Mouse (Mus musculus): Measurements from ENCODE around the gene Gm16253. TPM values are rescaled to one million over a fixed set of nuclear protein-coding genes. Genes with fewer than 3 reads are reported as not detected.

The Gm16253 gene
- total RNA-seq (2022), result 1 to 10 TPM in 3 of 4 experiments, not detected in 1; 1.2 to 1.5 (median 1.2) TPM

DNA sequence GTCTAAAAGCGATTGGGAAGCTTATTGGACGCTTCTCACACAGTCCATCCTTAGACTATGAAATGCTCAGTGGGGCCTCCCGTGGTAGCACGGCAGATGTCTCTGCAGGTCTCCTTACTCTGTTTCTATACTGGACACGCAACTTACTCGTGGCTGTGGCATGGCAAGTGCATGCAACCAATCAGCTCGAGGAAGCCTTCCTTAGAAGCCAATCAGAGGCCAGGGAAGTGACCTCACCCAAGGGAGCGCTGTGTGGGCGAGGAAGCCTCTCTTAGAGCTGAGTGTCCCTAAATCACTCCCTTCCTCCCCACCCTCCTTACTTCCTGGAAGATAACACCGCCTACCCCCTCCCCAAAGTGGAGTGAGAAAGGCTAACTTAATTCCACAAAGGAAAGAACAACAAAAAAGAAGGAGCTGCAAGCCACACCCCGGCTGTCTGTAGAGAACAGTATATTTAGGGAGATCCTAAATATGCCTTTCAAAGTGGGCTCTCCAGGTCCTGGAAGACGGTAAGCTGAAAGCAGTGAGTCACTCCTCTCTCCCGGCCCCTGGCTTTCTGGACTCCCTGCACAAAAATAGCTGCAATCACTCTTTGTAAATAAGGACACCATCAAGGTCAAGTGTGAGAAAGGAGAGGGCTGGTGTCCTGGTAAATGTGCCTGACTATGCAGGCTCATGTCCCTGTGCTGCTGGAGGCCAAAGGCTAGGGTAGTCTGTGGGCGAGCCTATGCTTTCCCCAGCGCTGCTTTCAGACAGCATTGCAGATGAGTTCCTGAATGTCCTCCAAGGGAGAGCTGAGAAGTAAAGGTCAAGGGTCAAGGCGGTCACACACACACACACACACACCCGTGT is at the start of gene Gm16253:
TSS of gene Gm16253 (plus strand) at position 295 of the 852 bp plus-strand sequence.
- peak; percentile 93 to 94 for DNase-seq (ENCODE audit: low spot score in 2 of 2)

DNA sequence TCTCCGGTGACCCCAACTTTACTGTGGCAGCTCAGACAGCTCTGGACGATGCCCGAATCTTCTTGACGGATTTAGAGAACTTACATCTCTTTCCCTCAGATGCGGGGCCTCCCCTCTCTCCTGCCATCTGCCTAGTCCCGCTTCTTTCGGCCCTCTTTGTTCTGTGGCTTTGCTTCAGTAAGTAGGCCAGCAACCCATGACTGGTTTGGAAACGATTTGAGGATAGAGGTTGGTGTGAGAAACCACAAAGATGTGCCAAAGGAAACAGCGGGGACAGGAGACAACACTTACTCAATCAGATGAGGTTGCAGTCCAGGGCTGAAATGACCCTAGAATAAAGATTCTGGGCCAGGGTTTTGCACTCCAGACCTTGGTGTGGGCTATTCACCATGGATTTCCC is 48.3 kb upstream of the Gm16253 start:
- DNase-seq (ENCODE audit: low spot score in 2 of 2), result no peak

DNA sequence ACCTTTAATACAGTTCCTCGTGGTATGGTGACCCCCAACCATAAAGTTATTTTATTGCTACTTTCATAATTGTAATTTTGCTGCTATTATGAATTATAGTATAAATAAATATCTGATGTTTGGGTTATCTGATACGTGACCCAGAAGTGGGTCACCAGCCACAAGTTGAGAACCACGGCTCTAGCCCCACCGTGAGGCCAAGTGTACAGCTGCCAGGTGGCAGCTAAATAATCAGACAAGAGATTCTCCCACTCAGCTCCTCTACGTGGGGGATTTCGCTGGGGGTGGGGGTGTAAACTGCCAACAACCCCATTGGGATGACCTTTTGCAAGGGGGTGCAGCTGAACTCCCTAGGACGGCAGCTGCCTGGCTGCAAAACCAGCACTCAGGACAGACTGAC is 44.7 kb upstream of the Gm16253 start:
- no peak for DNase-seq (ENCODE audit: low spot score in 2 of 2)

DNA sequence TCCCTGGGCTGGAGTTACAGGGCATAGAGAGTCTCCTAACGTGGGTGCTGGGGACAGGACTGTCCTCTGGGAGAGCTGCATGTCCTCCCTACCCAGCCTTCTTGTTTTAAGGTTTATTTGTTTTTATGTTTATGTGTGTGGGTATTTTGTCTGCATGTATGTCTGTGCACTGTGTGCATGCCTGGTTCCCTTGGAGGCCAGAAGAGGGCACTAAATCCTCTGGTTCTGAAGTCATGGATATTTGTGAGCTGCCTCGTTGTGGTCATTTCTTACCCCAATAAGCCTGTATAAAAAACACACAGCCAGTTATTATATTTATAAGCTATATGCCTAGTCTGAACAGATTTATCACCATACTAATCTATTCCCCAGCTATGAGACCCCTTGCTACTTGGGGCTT is 42.5 kb upstream of the Gm16253 start:
- DNase-seq (ENCODE audit: low spot score in 2 of 2), result no peak

DNA sequence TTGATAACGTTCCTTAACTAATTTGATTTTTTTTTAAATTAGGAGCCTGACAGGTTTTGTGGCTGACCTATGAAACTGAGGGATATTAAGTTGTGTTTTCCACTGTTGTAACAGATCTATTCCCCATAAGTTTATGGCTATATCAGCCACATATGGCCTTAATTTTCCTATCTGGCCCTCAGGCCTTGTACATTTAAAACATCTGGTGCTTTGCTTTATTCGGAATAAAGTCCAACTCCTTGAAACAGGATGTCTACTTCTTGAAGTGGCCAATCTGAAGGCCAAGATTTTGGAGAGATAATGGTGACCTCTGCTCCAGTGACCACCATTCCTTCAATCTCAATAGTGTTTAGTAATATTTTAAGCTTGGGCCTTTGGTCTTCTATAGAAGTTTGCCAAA is 37.5 kb upstream of the Gm16253 start:
- no peak for DNase-seq (ENCODE audit: low spot score in 2 of 2)

DNA sequence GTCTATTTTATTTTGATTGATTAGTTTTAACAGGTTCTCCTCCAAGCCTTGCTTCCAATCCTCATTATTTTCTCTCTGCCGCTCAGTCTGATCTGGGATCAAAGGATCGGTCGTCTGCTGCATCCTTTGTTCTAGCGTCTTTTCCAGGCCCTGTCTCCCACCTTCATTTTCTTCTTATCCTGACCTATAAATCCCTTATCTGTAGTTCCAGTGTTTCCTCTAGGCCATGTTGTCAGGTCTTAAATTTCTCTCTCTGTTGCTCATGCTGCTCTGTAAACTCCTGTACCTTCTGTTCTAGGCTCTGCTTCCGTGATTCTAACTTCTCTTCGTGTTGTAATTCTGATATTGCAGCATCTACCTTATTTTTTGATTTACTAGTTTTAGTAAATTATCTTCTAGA is 36.0 kb upstream of the Gm16253 start:
- DNase-seq (ENCODE audit: low spot score in 2 of 2), result no peak

DNA sequence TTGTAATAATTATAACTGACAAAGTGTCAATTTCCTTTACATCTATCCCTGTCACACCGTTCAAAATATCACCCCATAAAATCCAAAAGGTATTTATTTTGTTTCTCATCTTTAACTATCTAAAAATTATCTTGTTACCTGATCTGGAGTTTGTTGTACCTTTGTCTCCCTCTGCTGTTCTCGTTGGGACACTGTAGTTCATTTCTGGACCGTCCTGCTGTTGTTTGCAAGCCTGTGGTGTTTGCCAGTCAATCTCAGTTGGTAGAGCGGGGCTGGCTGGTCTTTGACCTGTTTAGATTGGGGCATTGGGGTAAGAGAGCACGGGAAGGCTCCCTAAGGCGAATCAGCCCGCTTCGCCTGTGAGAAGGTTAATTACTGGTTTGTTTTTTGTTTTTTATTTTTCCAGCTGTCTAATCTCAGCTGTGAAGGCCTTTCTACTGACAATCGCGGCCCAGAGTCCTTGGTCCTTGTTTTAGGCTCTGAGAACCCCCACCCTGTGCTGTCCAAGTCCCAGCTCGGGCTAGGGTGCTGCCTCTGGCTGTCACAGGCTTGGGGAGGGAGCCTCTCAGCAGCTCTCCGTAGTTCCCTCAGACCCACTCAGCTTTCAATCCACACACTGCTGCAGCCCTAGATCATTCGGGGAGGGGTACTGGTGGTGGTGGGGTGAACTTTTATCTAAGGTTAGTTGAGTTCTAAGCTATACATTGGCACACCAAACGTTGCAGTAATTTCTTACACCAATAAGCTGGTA is 35.3 kb upstream of the Gm16253 start:
- DNase-seq (ENCODE audit: low spot score in 2 of 2), result no peak

DNA sequence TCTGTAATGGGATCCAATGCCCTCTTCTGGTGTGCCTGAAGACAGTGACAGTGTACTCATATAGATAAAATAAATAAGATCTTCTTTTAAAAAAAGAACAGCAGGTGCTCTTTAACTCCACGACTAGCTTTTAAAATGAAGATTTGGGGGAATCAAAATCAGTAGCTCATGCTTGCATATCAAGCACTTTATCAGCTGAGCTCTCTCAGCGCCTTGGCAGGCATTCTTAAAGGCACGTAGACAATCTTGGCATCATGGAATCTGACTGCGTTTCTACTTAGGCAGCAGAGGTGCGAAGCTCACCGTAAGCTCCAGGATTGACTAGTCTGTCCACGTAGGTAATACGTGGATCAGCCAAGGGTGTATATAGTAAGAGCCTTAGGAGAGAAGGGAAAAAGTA is 34.2 kb upstream of the Gm16253 start:
- no peak for DNase-seq (ENCODE audit: low spot score in 2 of 2)

DNA sequence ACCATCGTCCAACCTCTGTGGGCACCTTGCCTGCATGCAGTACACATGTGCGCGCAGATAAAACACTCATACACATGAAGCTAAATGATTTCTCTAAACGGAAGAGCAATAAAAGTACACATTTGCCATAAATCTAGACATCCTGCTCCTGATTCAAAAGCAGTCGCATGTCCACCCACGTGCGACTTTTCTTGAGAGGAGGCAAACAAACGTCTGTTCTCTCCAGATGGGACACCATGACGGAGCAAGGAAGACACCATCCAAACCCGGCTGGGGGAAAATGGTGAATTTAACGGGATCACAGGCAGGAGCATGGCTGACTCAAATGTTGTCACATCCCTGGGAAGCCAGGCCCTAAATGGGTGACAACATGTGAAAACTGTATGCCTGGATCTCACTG is 33.4 kb upstream of the Gm16253 start:
- DNase-seq (ENCODE audit: low spot score in 2 of 2), result no peak

DNA sequence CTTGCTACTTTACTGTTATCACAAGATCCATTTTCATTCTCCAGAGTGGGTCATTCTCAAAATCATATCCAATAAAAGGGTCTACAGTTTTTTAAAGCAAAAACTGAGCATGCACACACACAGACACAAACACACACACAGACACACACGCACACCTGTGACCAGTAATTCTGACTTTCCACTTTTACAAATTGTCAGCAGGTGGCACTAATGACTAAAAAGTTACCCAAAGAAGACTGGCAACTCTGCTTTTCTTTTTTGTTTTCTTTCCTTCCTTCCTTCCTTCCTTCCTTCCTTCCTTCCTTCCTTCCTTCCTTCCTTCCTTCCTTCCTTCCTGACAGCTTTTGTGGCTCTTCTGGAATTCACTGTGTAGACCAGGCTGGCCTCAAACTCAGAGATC is 31.2 kb upstream of the Gm16253 start:
- DNase-seq (ENCODE audit: low spot score in 2 of 2), result no peak

DNA sequence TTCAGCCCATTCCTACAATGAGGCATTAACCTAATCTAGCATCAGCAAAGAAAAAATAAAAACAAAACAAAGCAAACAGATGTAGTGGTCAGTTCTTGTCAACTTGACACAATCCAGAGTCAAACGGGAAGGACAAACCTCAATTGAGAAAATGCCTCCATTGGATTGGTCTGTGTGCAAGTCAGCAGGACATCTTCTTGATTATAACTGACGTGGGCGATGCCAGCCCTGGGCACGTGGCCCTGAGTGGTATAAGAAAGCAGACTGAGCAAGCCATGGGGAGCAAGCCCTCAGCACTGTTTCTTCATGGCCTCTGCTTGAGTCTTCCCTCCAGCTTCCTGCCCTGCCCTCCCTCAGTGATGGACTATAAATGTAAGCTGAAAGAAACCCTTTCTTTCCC is 29.9 kb upstream of the Gm16253 start:
- no peak for DNase-seq (ENCODE audit: low spot score in 2 of 2)

DNA sequence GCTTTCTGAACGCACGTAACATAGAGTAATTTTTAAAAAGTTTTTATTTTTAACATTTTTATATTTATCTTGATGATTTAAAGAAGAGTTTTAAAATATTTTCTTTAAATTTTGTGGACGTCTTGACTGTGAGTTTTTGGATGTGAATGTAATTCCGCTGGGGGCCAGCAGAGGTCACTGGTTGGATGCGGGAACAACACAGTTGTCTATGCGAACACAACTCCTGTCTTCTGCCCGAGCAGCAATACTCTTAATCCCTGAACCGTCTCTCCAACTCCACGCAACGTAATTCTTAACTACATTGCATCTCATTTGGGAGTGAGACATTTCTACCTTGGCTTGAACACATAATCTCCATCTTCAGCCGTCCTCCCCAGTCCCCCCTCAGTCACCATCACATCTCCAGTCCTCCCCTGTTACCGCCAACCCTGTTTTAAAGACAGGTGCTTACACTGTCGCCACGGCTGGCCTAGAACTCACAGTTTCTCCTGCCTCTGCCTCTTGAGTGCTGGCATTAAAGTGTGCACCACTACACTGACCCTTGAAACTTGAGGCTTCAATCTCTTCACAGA is 29.3 kb upstream of the Gm16253 start:
- DNase-seq (ENCODE audit: low spot score in 2 of 2), result peak in 1 of 2 experiments; percentile 66

DNA sequence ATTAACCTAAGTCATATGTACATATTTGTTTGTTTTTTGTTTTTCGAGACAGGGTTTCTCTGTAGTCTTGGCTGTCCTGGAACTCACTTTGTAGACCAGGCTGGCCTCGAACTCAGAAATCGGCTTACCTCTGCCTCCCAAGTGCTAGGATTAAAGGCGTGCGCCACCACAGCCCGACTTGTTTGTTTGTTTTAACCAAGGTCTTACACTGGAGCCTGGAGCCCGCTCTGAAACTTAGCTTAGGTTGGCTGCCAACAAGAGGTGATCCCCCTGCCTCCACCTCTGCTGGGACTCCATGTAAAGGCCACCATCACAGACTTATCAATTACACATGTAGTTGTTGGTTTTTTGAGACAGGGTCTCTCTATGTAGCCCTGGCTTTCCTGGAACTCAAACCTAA is 28.0 kb upstream of the Gm16253 start:
- no peak for DNase-seq (ENCODE audit: low spot score in 2 of 2)

DNA sequence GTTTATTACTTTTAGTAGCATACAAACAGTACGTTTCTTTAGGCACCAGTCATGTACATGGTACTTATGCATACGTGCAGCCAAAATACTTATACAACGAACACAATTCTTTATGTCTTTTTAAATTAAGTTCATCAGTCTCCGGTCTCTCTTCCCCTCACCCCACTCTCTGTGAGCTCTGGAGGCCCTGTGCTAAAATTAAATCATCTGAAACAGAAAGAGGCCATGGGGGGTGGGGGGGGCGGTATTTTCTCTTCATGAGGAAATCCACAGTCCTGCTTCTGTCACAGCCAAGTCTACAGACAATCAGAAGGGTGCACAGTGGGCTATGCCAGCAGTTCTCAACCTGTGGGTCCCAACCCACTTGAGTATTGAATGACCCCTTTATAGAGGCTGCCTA is 27.4 kb upstream of the Gm16253 start:
- no peak for DNase-seq (ENCODE audit: low spot score in 2 of 2)

DNA sequence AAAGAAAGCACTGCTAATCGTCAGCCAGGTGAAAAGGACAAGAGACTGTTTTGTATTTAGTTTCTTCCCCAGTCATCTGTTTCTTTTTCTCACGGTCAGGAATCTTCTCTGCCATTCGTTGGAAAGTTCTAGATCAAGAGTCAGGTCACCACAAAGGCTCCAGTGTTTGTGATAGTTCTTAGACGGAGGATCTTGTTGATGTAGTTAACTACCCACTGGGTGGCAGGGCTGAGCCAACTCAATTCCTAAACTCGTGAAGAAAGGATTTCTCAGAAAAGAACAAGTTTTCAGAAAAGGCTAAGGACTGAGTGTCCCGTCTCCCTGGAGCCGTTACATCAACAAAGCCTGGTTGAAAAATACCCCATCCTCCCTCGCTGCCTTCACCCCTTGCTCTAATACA is 25.6 kb upstream of the Gm16253 start:
- DNase-seq (ENCODE audit: low spot score in 2 of 2), result peak in 1 of 2 experiments; percentile 61

DNA sequence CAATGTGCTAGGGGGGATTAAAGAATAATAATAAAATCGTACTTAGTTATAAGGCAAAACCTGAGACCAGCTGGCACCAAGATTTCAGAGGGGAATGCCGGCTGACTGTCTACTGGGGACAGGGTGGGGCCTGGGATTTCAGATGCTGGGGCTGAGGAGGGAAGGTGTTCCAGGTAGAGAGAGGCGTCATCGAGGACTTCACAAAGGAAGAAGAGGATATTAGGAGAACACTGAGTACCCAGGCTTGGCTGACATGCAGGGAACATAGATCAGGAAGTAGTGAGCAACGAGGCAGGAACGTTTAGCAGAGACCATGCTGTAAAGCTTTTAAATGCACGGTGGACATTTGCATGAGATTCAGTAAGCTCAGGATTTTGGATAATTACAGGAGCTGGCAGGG is 24.9 kb upstream of the Gm16253 start:
- no peak for DNase-seq (ENCODE audit: low spot score in 2 of 2)

DNA sequence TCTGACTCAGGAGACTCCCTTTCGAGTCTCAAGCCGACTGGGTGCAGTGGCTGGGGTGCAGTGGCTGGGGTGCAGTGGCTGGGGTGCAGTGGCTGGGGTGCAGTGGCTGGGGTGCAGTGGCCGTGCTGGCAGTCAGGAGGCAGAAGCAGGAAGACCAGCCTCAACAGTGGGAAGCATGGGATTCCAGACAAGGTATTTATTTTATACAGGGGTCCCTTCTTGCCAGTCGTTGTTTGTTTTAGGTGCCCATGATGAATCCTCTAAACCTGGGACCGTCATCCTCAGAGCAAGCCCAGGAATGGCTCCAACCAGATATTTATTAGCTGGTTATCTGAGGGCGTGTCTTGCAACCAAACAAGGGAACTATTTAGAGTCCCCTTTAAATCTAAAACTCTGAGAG is 23.2 kb upstream of the Gm16253 start:
- DNase-seq (ENCODE audit: low spot score in 2 of 2), result no peak

DNA sequence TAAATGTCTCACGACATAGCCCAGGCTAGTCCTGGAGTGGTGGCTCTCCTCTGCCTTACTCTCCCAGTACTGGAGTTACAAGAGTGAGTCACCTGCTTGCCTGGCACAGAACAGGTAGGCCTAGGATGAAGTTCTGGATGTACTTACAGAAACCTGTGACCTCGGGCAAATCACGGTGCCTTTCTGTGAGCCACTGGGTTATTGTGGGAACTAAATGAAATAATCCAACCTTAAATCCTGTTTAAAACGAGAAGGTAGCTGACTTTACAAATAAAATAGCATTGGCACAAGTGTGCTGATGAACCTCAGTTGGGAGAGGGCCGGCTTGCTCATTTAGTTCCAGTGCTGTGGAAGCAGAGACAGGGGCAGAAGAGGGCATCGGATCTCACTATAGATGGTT is 22.5 kb upstream of the Gm16253 start:
- no peak for DNase-seq (ENCODE audit: low spot score in 2 of 2)

DNA sequence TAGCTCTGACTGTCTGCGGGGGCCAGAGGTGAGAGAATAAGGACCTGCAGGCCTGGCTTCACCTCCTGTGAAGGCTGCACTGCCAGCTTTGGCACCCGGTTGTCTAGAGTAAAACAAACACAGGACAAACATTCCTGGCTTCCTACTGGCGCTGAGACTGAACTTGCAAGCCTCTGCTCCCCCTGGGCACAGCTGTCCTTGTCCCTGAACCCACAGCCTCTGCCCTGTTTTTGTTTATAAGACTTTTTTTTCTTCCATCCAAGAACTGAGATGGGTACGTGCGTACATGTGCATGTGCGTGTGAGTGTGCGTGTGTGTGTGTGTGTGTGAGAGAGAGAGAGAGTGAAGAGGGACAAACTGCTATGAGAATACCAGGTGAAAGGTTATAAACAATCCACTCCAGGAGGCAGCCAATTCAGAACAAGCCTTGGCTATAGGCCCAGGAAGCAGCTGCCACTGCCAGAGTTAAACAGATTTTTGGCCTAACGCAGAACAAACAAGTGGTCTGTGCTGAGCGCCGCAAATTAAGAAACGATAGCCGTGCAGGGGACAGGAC is 21.7 kb upstream of the Gm16253 start:
- peak; percentile 70 to 82 for DNase-seq (ENCODE audit: low spot score in 2 of 2)

DNA sequence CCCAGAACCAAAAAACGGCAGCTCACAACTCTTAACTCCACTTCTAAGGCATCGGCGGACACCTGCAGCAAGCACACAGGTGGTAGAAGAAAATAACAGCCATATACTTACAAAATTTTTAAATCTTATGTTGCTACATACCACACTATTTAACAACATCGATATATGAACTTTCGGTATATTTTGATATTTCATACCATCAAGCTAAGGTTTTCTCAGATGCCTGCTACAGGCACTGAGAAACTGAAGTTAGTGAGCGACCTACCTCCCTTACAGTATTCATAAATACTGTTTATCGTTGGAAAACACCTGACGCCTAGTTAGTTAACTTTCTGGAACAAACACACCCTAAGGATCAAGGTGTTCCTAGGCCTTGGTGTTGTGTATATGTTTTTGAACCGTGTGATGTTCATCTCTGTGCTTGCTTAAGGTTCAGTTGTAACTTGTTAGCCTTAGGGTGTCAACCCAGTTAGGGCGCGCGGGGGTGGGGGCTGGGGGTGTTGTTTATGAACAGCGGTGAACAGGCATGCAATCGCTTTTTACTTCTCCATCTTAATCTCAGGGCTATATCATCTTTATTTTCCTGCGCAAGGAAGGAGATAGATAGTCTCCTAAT is 20.7 kb upstream of the Gm16253 start:
- no peak for DNase-seq (ENCODE audit: low spot score in 2 of 2)
